Mouse (Mus musculus) CH12.LX (cell line): Measurements from ENCODE around the gene Il6st. TPM values are rescaled to one million over a fixed set of nuclear protein-coding genes. Genes with fewer than 3 reads are reported as not detected.
A peak's percentile ranks its signal among the peaks of the same experiment; 100 is the strongest.

ENCODE experiments used
- DNase-seq: peaks from one replicate; pipeline ENCODE4 v3.0.0-alpha.2; 2013; ENCODE audit errors: extremely low read depth
- H3K27ac ChIP-seq: 2 replicates; pipeline ENCODE4 v1.5.1; 2012; ENCODE audit warnings: low read depth, mild to moderate bottlenecking, control low read depth, moderate library complexity; ENCODE audit not compliant: insufficient read depth
- H3K27me3 ChIP-seq: replicated peaks from 2 replicates; pipeline ENCODE3; 2012; ENCODE audit warnings: inconsistent platforms
- H3K36me3 ChIP-seq, 2 experiments: replicated peaks in 1 of 2; 2 replicates each; pipeline versions ENCODE3 to v1.6.1; 2012; ENCODE audit warnings: inconsistent platforms in 1 of 2, low read length in 1 of 2, mild to moderate bottlenecking in 1 of 2, mixed read lengths in 1 of 2, moderate library complexity in 1 of 2; ENCODE audit not compliant: control insufficient read depth in 1 of 2, insufficient read depth in 1 of 2
- H3K4me1 ChIP-seq, 2 experiments: 2 replicates each; pipeline ENCODE4 v1.6.1; 2012; ENCODE audit warnings: inconsistent platforms in 1 of 2, moderate library complexity in 1 of 2; ENCODE audit not compliant: insufficient read depth in 2 of 2, control insufficient read depth in 1 of 2
- H3K4me2 ChIP-seq: 2 replicates; pipeline ENCODE4 v1.6.1; 2012; ENCODE audit warnings: low read depth, mild to moderate bottlenecking, control low read depth; ENCODE audit not compliant: poor library complexity, insufficient read depth, severe bottlenecking
- H3K4me3 ChIP-seq, 3 experiments: fragments of 150-350 bp in 1 of 3; sonication (generic) in 1 of 3; replicated peaks in 1 of 3; 2 replicates each; pipeline versions ENCODE3 to v1.5.1; 2011 to 2012; ENCODE audit warnings: low read depth in 2 of 3, low read length in 2 of 3, mild to moderate bottlenecking in 2 of 3, moderate library complexity in 2 of 3, control low read depth in 1 of 3, improper control_type of control experiment in 1 of 3, inconsistent platforms in 1 of 3, mixed read lengths in 1 of 3; ENCODE audit not compliant: poor library complexity in 1 of 3
- H3K79me2 ChIP-seq: replicated peaks from 2 replicates; pipeline ENCODE4 v1.6.1; 2012; ENCODE audit warnings: mild to moderate bottlenecking, moderate library complexity; ENCODE audit not compliant: control insufficient read depth, poor library complexity, insufficient read depth, severe bottlenecking; ENCODE audit errors: extremely low read depth
- H3K9ac ChIP-seq: 2 replicates; pipeline ENCODE4 v1.6.1; 2012; ENCODE audit warnings: low read depth, mild to moderate bottlenecking, control low read depth, moderate library complexity; ENCODE audit not compliant: insufficient read depth
- H3K9me3 ChIP-seq: replicated peaks from 2 replicates; pipeline ENCODE3; 2012; ENCODE audit warnings: low read length, inconsistent platforms, mixed read lengths
- BHLHE40 ChIP-seq: IDR thresholded peaks from 2 replicates; pipeline ENCODE4 v1.6.1; 2011; ENCODE audit warnings: mild to moderate bottlenecking, low read depth, low read length, improper control_type of control experiment
- CHD1 ChIP-seq: IDR thresholded peaks from 2 replicates; pipeline ENCODE4 v1.6.1; 2012; ENCODE audit warnings: low read depth, low read length, improper control_type of control experiment, inconsistent platforms
- CHD2 ChIP-seq: IDR thresholded peaks from 2 replicates; pipeline ENCODE4 v1.6.1; 2011; ENCODE audit warnings: low read length, improper control_type of control experiment
- CTCF ChIP-seq, 2 experiments: IDR thresholded peaks in 1 of 2; conservative IDR thresholded peaks in 1 of 2; 2 replicates each; pipeline ENCODE4 v1.5.1; 2011 to 2012; ENCODE audit warnings: low read depth in 2 of 2, low read length in 2 of 2, improper control_type of control experiment in 1 of 2, inconsistent platforms in 1 of 2, mild to moderate bottlenecking in 1 of 2, moderate library complexity in 1 of 2
- E2F4 ChIP-seq: IDR thresholded peaks from 2 replicates; pipeline ENCODE4 v1.6.1; 2011; ENCODE audit warnings: low read depth, low read length, improper control_type of control experiment; ENCODE audit not compliant: insufficient replicate concordance
- ELF1 ChIP-seq: IDR thresholded peaks from 2 replicates; pipeline ENCODE4 v1.6.1; 2014; ENCODE audit warnings: low read depth, mild to moderate bottlenecking, inconsistent platforms, low read length, improper control_type of control experiment
- EP300 ChIP-seq: IDR thresholded peaks from 2 replicates; pipeline ENCODE4 v1.6.1; 2011; ENCODE audit warnings: low read length, improper control_type of control experiment
- ETS1 ChIP-seq: conservative IDR thresholded peaks from 2 replicates; pipeline ENCODE4 v1.6.1; 2012; ENCODE audit warnings: low read depth, mild to moderate bottlenecking, inconsistent platforms, low read length, improper control_type of control experiment, moderate library complexity
- GABPA ChIP-seq: IDR thresholded peaks from 2 replicates; pipeline ENCODE4 v1.6.1; 2012; ENCODE audit warnings: low read depth, low read length, improper control_type of control experiment, inconsistent platforms; ENCODE audit not compliant: insufficient replicate concordance
- HCFC1 ChIP-seq: IDR thresholded peaks from 2 replicates; pipeline ENCODE4 v1.6.1; 2012; ENCODE audit warnings: low read depth, mild to moderate bottlenecking, inconsistent platforms, low read length, improper control_type of control experiment
- IRF4 ChIP-seq: IDR thresholded peaks from 2 replicates; pipeline ENCODE4 v1.6.1; 2014; ENCODE audit warnings: low read depth, mild to moderate bottlenecking, inconsistent platforms, low read length, improper control_type of control experiment
- JUN ChIP-seq: IDR thresholded peaks from 2 replicates; pipeline ENCODE4 v1.6.1; 2011; ENCODE audit warnings: low read depth, mild to moderate bottlenecking, low read length, improper control_type of control experiment, moderate library complexity; ENCODE audit not compliant: insufficient read depth
- JUND ChIP-seq: conservative IDR thresholded peaks from 2 replicates; pipeline ENCODE4 v1.6.1; 2011; ENCODE audit warnings: low read depth, low read length, improper control_type of control experiment
- MAFK ChIP-seq: IDR thresholded peaks from 2 replicates; pipeline ENCODE4 v1.6.1; 2011; ENCODE audit warnings: low read length, improper control_type of control experiment; ENCODE audit not compliant: insufficient replicate concordance
- MAX ChIP-seq: IDR thresholded peaks from 2 replicates; pipeline ENCODE4 v1.6.1; 2011; ENCODE audit warnings: low read length, improper control_type of control experiment
- MEF2A ChIP-seq: IDR thresholded peaks from 2 replicates; pipeline ENCODE4 v1.6.1; 2014; ENCODE audit warnings: low read depth, mild to moderate bottlenecking, inconsistent platforms, low read length, improper control_type of control experiment, borderline replicate concordance
- MXI1 ChIP-seq: IDR thresholded peaks from 2 replicates; pipeline ENCODE4 v1.6.1; 2011; ENCODE audit warnings: mild to moderate bottlenecking, low read depth, low read length, improper control_type of control experiment
- MYC ChIP-seq: IDR thresholded peaks from 2 replicates; pipeline ENCODE4 v1.6.1; 2011; ENCODE audit warnings: low read depth, mild to moderate bottlenecking, improper control_type of control experiment, low read length
- NELFE ChIP-seq: IDR thresholded peaks from 2 replicates; pipeline ENCODE4 v1.6.1; 2011; ENCODE audit warnings: low read depth, low read length, improper control_type of control experiment
- NRF1 ChIP-seq: IDR thresholded peaks from 2 replicates; pipeline ENCODE4 v1.6.1; 2014; ENCODE audit warnings: low read depth, mild to moderate bottlenecking, inconsistent platforms, low read length, improper control_type of control experiment, moderate library complexity
- POLR2A ChIP-seq: IDR thresholded peaks from 2 replicates; pipeline ENCODE4 v1.6.1; 2011; ENCODE audit warnings: low read depth, mild to moderate bottlenecking, improper control_type of control experiment, low read length
- POLR2AphosphoS2 ChIP-seq: IDR thresholded peaks from 2 replicates; pipeline ENCODE4 v1.6.1; 2011; ENCODE audit warnings: low read depth, low read length, improper control_type of control experiment
- RCOR1 ChIP-seq: conservative IDR thresholded peaks from 2 replicates; pipeline ENCODE4 v1.6.1; 2012; ENCODE audit warnings: low read depth, mild to moderate bottlenecking, inconsistent platforms, low read length, improper control_type of control experiment
- SMC3 ChIP-seq: IDR thresholded peaks from 2 replicates; pipeline ENCODE4 v1.6.1; 2011; ENCODE audit warnings: low read depth, low read length, improper control_type of control experiment
- TBP ChIP-seq: conservative IDR thresholded peaks from 2 replicates; pipeline ENCODE4 v1.6.1; 2011; ENCODE audit warnings: low read depth, low read length, improper control_type of control experiment
- USF1 ChIP-seq: IDR thresholded peaks from 2 replicates; pipeline ENCODE4 v1.6.1; 2014; ENCODE audit warnings: low read depth, mild to moderate bottlenecking, inconsistent platforms, low read length, improper control_type of control experiment
- USF2 ChIP-seq: conservative IDR thresholded peaks from 2 replicates; pipeline ENCODE4 v1.6.1; 2011; ENCODE audit warnings: low read depth, low read length, improper control_type of control experiment
- ZC3H11A ChIP-seq: IDR thresholded peaks from 2 replicates; pipeline ENCODE4 v1.6.1; 2012; ENCODE audit warnings: low read depth, mild to moderate bottlenecking, inconsistent platforms, low read length, improper control_type of control experiment
- ZKSCAN1 ChIP-seq: IDR thresholded peaks from 2 replicates; pipeline ENCODE4 v1.6.1; 2012; ENCODE audit warnings: low read depth, inconsistent platforms, low read length, improper control_type of control experiment, borderline replicate concordance
- dilution Hi-C: fragments of 300-500 bp; cut with MboI; formaldehyde crosslinking; loops from 2 replicates; pipeline ENCODE4 v1.14.3; 2020; ENCODE audit warnings: low sequenced_read_pairs; ENCODE audit not compliant: extremely low pct_unique_long_range_greater_than_20kb, extremely low pct_ligation_motif_present
- in situ Hi-C: fragments of 300-500 bp; cut with MboI; formaldehyde crosslinking; loops from 3 replicates; pipeline ENCODE4 v1.14.3; 2019; ENCODE audit warnings: low sequenced_read_pairs, low pct_ligation_motif_present, low pct_unique_long_range_greater_than_20kb, mixed read lengths
- polyA plus RNA-seq: library from polyadenylated mRNA; unstranded; fragments of >175 nt; gene quantifications from 2 replicates; pipeline ENCODE4 v1.2.1, GENCODE M21; 2012; ENCODE audit warnings: low read depth; ENCODE audit not compliant: insufficient read length
- total RNA-seq, 2 experiments: library from RNA; depleted of rRNA; stranded (reverse); fragments of 300-350 nt in 1 of 2; fragments of >200 nt in 1 of 2; gene quantifications; 2 replicates each; pipeline ENCODE4 v1.2.3; 2012 to 2014

The Il6st gene
- total and polyA plus RNA-seq, 3 experiments = 3.5 to 7.6 (median 5.7) TPM

GRCm38 (mm10) chr13:112541223-112541975, 77.5 kb downstream of the Il6st start:
- Histone ChIP-seq H3K27ac (no peak overlapping the region), H3K4me1 (peaks cover 9 to 11% of the 10 kb centered on the region in 2 experiments), H3K4me3 (no peak overlapping the region), H3K9me3 (no peaks in the 10 kb centered on the region), H3K9ac (peak overlapping the region; percentile 28; the same call in 1 of the 2 replicates), H3K36me3 (no peaks in the 10 kb centered on the region), H3K27me3 (peaks cover 2% of the 10 kb centered on the region), H3K4me2 (peak overlapping the region; percentile 32), H3K79me2 (no peaks in the 10 kb centered on the region)
- TF ChIP-seq RCOR1 (no peak), JUND (no peak), JUN (no peak), ZKSCAN1 (no peak), ZC3H11A (no peak), CHD2 (no peak), USF1 (no peak), MXI1 (no peak), HCFC1 (no peak), NRF1 (no peak), USF2 (no peak), EP300 (no peak), CHD1 (no peak), NELFE (no peak), E2F4 (no peak), BHLHE40 (no peak)
- in situ Hi-C loops (loop anchor here (25.0 kb wide), 1 partner anchor 754 kb away; no protein-coding TSS in a partner anchor), dilution Hi-C loops (no loop called here)
- no peak for DNase-seq

DNA sequence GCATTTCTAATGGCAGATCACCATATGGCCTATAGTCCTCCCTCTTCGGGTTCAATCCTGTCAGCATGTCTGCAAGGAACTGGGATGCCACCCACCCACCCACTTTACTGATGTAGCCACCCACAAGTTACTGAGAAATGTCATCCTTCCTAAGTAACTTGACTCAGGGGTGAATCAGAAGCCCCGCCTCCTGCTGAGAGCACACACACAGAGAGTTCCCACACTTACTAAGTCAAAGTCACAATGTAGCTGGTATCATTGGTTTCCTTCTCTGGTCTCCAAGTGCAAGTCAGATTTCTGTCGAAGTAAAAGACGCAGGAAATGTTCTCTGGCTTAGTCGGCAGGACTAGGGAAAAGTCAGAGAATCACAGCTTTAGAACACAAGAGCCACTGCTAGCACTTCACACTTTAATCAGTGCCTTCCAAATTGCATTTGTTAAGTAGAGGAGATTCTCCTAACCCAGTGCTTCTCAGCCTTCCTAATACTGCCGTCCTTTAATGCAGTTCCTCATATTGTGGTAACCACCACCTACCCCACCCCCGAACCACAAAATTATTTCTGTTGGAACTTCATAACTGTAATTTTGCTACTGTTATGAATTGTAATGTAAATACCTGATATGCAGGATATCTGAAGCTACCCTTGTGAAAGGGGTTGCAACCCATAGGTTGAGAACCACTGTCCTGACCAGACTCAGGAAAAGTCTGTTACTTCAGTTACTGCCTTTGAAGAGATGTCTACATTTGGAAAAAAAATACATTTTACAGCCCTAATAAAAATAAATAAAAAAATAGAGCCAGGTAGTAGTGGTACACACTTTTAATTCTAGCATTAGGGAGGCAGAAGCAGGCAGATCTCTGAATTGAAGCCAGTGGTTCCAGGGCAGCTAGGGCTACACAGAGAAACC, 88.0 kb downstream of the Il6st start:
- Histone ChIP-seq H3K9ac (no peak overlapping the region), H3K36me3 (no peaks in the 10 kb centered on the region), H3K79me2 (no peaks in the 10 kb centered on the region), H3K4me1 (peaks cover 3 to 6% of the 10 kb centered on the region in 2 experiments; a peak in 3 of 4 replicates), H3K27me3 (no peaks in the 10 kb centered on the region), H3K4me3 (no peak overlapping the region), H3K4me2 (no peak overlapping the region), H3K9me3 (no peaks in the 10 kb centered on the region), H3K27ac (no peak overlapping the region)
- in situ Hi-C loops (loop anchor here (10.0 kb wide), 1 partner anchor 53 kb away; no protein-coding TSS in a partner anchor), dilution Hi-C loops (no loop called here)
- no peak for DNase-seq
- TF ChIP-seq GABPA (no peak), JUND (no peak), E2F4 (no peak), ETS1 (no peak), MAFK (no peak), IRF4 (no peak), MEF2A (no peak), MYC (no peak), ZC3H11A (no peak), JUN (no peak), SMC3 (no peak), NRF1 (no peak), ELF1 (no peak), RCOR1 (no peak), MAX (no peak), MXI1 (no peak), TBP (no peak), POLR2A (no peak), POLR2AphosphoS2 (no peak), CTCF (conservative IDR thresholded peaks at IDR 0.05 in 1 of 2, IDR thresholded peaks at IDR 0.05 in 1 of 2; ENCODE audit: low read depth in 2 of 2, low read length in 2 of 2) (no peak)
